Mouse (Mus musculus) heart, embryonic 12.5 days (tissue): ENCODE results near the gene Ccdc71l. TPM values are rescaled to one million over a fixed set of nuclear protein-coding genes. Genes with fewer than 3 reads are reported as not detected.

Experiments used
- ATAC-seq: fragments of 200-750 bp; cut with Nextera tagmentation; 2 replicates; pipeline ENCODE4 v1.8.0; 2017; ENCODE audit warnings: moderate TSS enrichment, moderate library complexity; ENCODE audit not compliant: insufficient number of reproducible peaks, low FRiP score
- H3K27ac ChIP-seq: fragments of 300-500 bp; sonication (generic); 2 replicates; pipeline ENCODE4 v1.5.1; 2016; ENCODE audit warnings: mild to moderate bottlenecking, moderate library complexity; ENCODE audit not compliant: poor library complexity, severe bottlenecking
- H3K27me3 ChIP-seq: fragments of 300-500 bp; sonication (generic); replicated peaks from 2 replicates; pipeline ENCODE4 v1.6.1; 2016; ENCODE audit warnings: mild to moderate bottlenecking, moderate library complexity
- H3K36me3 ChIP-seq: fragments of 300-500 bp; sonication (generic); 2 replicates; pipeline ENCODE4 v1.6.1; 2016; ENCODE audit warnings: mild to moderate bottlenecking, moderate library complexity
- H3K4me1 ChIP-seq: fragments of 300-500 bp; sonication (generic); replicated peaks from 2 replicates; pipeline ENCODE4 v1.6.1; 2016; ENCODE audit warnings: mild to moderate bottlenecking
- H3K4me2 ChIP-seq: fragments of 300-500 bp; sonication (generic); 2 replicates; pipeline ENCODE4 v1.6.1; 2016; ENCODE audit warnings: mild to moderate bottlenecking, moderate library complexity
- H3K4me3 ChIP-seq: fragments of 300-500 bp; sonication (generic); 2 replicates; pipeline ENCODE4 v1.5.1; 2016; ENCODE audit warnings: mild to moderate bottlenecking
- H3K9ac ChIP-seq: fragments of 300-500 bp; sonication (generic); 2 replicates; pipeline ENCODE4 v1.6.1; 2016; ENCODE audit warnings: mild to moderate bottlenecking, moderate library complexity
- H3K9me3 ChIP-seq: fragments of 300-500 bp; sonication (generic); replicated peaks from 2 replicates; pipeline ENCODE4 v1.6.1; 2016; ENCODE audit warnings: mild to moderate bottlenecking, moderate library complexity
- WGBS: fragments of 180-500 bp; shearing (Covaris S2); methylation state at CpG from one replicate; pipeline ENCODE4 v1.1.7; 2016; 5-methylcytosine and 5-hydroxymethylcytosine counted together
- polyA plus RNA-seq: library from polyadenylated mRNA; unstranded; fragments of >200 nt; fragmentation: Nextera tagmentation; extraction: Ambion mirVana; gene quantifications from 2 replicates; pipeline ENCODE4 v1.2.1, GENCODE M21; 2016

The Ccdc71l gene
- polyA plus RNA-seq, 1 experiment from 2014 or later: 5.4 TPM

- 72% methylated on average over 1 of the region's 1 CpGs for WGBS
- Histone ChIP-seq H3K9me3 (no peaks in the 10 kb centered on the region), H3K9ac (no peak overlapping the region), H3K27me3 (no peaks in the 10 kb centered on the region), H3K4me3 (no peak overlapping the region), H3K4me2 (no peak overlapping the region), H3K27ac (no peak overlapping the region), H3K36me3 (no peaks in the 10 kb centered on the region), H3K4me1 (no peaks in the 10 kb centered on the region)
- no peak for ATAC-seq
Measured at GRCm38 (mm10) chr12:32431004-32431403, 52.5 kb downstream of the Ccdc71l start.

Other genes starting within 250 kb of the Ccdc71l start
- 1.2 and 1.6 TPM in 2 replicates for gene Pik3cg, start 170.0 kb upstream of the Ccdc71l start, polyA plus RNA-seq